In the genomic region with DNA sequence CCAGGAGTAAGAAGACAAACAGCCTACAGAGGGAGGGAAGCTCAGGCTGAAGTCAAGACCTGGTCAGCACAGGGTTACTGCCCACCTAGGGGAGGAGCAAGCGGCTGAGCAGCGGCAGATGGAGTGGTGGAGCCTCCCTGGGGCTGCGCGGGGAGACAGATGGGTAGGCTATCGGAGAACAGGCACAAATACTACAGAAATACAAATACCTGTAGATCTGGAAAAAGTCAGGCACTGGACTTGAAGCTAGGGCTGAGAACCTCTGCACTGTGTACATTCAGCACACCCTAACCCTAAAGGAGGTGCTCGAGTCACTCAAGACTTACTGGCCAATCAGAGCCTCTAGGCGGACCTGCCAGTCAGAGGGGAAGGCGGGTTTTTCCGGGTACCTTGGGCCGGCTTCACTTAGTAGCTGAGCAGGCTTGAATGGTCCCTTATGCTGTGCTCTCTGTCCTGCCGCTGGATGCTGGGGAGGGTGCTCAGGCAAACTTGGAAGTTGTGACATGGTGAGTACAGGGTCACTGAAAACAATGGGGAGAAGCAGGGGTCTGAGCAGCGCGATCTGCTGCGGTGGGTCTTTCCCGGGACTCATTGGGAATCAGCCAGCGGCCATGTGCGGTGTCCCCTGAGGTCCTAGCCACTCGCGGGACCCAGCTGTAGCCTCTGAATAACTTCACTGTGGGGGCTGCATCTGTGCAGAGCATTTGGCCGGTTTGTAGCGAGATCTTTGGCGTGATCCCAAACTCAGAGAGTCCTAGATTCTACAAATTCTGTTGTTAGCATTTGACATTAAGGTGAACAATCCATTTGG, we compare ENCODE assay signal across 7 mouse cellular contexts. TPM values are rescaled to one million over a fixed set of nuclear protein-coding genes. Genes with fewer than 3 reads are reported as not detected.
DNase-seq lines count a peak whose midpoint lies in the region; ATAC-seq and TF ChIP-seq lines count a peak whose summit lies in the region.
"Not testable (repeated sequence)": the region's sequence is repeated elsewhere in the genome, so short reads cannot be mapped to it uniquely, and the experiment has no call there.

A gene (plus strand): TSS at position 140 of the 811 bp plus-strand sequence.

- peak within 1 kb of the TSS; percentile 69 for H3K4me2 ChIP-seq in intestine, postnatal 0 days (replicated peaks; ENCODE audit: low read depth)
- peak within 1 kb of the TSS; percentile 53 for H3K4me2 ChIP-seq in midbrain, embryonic 12.5 days (replicated peaks)

- not testable (repeated sequence) for TF ChIP-seq POLR2A in small intestine, adult 2 months (IDR thresholded peaks at IDR 0.05; ENCODE audit: low read depth, low read length)

- peak within 1 kb of the TSS; percentile 81 for H3K27ac ChIP-seq in embryonic facial prominence, embryonic 10.5 days (replicated peaks)
- H3K27ac ChIP-seq in intestine, postnatal 0 days (ENCODE audit: low read depth, low read length) = peak within 1 kb of the TSS; percentile 57; the same call in 1 of the 2 replicates
- peak within 1 kb of the TSS; percentile 52; the same call in 1 of the 2 replicates for H3K27ac ChIP-seq in midbrain, embryonic 12.5 days (replicated peaks)
- 0 out of 2 replicates have a peak within 1 kb of the TSS, but pooled peaks have one; percentile 3 for H3K27ac ChIP-seq in small intestine, adult 2 months (ENCODE audit: insufficient read depth, low read depth, low read length)

- not testable (repeated sequence) for H3K9ac ChIP-seq in intestine, postnatal 0 days (ENCODE audit: low read depth, low read length)
- peak within 1 kb of the TSS; percentile 65 for H3K9ac ChIP-seq in midbrain, embryonic 12.5 days (replicated peaks)

- H3K4me3 ChIP-seq in embryonic facial prominence, embryonic 10.5 days = peak within 1 kb of the TSS; percentile 65
- peak within 1 kb of the TSS; percentile 53 for H3K4me3 ChIP-seq in intestine, postnatal 0 days (ENCODE audit: low read depth, low read length)
- H3K4me3 ChIP-seq in midbrain, embryonic 12.5 days = peak within 1 kb of the TSS; percentile 56
- H3K4me3 ChIP-seq in small intestine, adult 2 months (ENCODE audit: low read depth, low read length) = peak within 1 kb of the TSS; percentile 87

- intact Hi-C loops in left cerebral cortex, postnatal 4 days (cut with DNase I) = loop anchor here (10.0 kb wide), 1 partner anchor 71 kb away; a partner anchor contains a TSS

- H3K36me3 ChIP-seq in embryonic facial prominence, embryonic 10.5 days (replicated peaks) = peaks cover 17% of the 10 kb centered on the region
- H3K36me3 ChIP-seq in intestine, postnatal 0 days (ENCODE audit: control insufficient read depth, insufficient read depth); midbrain, embryonic 12.5 days; small intestine, adult 2 months (ENCODE audit: control insufficient read depth, insufficient read depth, low read length): not testable (repeated sequence)

- H3K27me3 ChIP-seq in embryonic facial prominence, embryonic 10.5 days (replicated peaks; ENCODE audit: low read depth, poor library complexity, severe bottlenecking); intestine, postnatal 0 days (replicated peaks; ENCODE audit: control insufficient read depth, insufficient read depth, low read length); midbrain, embryonic 12.5 days; small intestine, adult 2 months (ENCODE audit: control insufficient read depth, insufficient read depth, low read length): not testable (repeated sequence)

- TF ChIP-seq CTCF in intestine, postnatal 0 days (IDR thresholded peaks at IDR 0.05; ENCODE audit: low read depth) = peak; percentile 31
- TF ChIP-seq CTCF in small intestine, adult 2 months (IDR thresholded peaks at IDR 0.05; ENCODE audit: extremely low read depth, insufficient read length, insufficient replicate concordance, low read depth, low read length) = not testable (repeated sequence)

- H3K9me3 ChIP-seq in embryonic facial prominence, embryonic 10.5 days; intestine, postnatal 0 days (ENCODE audit: control insufficient read depth); midbrain, embryonic 12.5 days: not testable (repeated sequence)

- peak; percentile 98 for ATAC-seq in intestine, postnatal 0 days
- ATAC-seq in midbrain, embryonic 12.5 days (ENCODE audit: low FRiP score, low read depth) = peak; percentile 100

- not testable (repeated sequence) for H3K4me1 ChIP-seq in embryonic facial prominence, embryonic 10.5 days; intestine, postnatal 0 days (replicated peaks; ENCODE audit: control insufficient read depth, insufficient read depth, low read length); midbrain, embryonic 12.5 days; small intestine, adult 2 months (ENCODE audit: control insufficient read depth, insufficient read depth, insufficient read length, low read length)

- DNase-seq in adrenal gland, postnatal 10 days = peak; percentile 94
- DNase-seq in embryonic facial prominence, embryonic 10.5 days (ENCODE audit: low spot score) = peak; percentile 87
- DNase-seq in gonadal fat pad, adult 2 months (ENCODE audit: low read depth) = peak; percentile 41
- peak; percentile 84 for DNase-seq in left cerebral cortex, postnatal 4 days

- WGBS in embryonic facial prominence, embryonic 10.5 days = under 1% methylated on average over 22 of the region's 22 CpGs
- under 1% methylated on average over 22 of the region's 22 CpGs for WGBS in intestine, postnatal 0 days
- 0% methylated on average over 22 of the region's 22 CpGs for WGBS in midbrain, embryonic 12.5 days
- WGBS in small intestine, adult 2 months = under 1% methylated on average over 22 of the region's 22 CpGs

RNA-seq across cellular contexts. Expression of the gene that starts here (rescaled TPM):
- 10 to 100 TPM; 10.4 to 11.7 TPM for total RNA-seq in adrenal gland, postnatal 10 days (2021)
- 0.53 and 0.57 TPM in 2 replicates for polyA plus RNA-seq in embryonic facial prominence, embryonic 10.5 days (2016; fragmentation: Nextera tagmentation; extraction: Ambion mirVana)
- 1.7 and 2.3 TPM in 2 replicates for polyA plus RNA-seq in gonadal fat pad, adult 2 months (2012; rRNA removed)
- 0.55 and 0.69 TPM in 2 replicates for polyA plus RNA-seq in intestine, postnatal 0 days (2015; fragmentation: Nextera tagmentation; extraction: Ambion mirVana)
- 10 to 100 TPM; 45.0 to 46.0 TPM for total RNA-seq in left cerebral cortex, postnatal 4 days (2021)
- 0.37 and 0.63 TPM in 2 replicates for polyA plus RNA-seq in midbrain, embryonic 12.5 days (2016; fragmentation: Nextera tagmentation; extraction: Ambion mirVana)
- polyA plus RNA-seq in small intestine, adult 2 months (2012; rRNA removed) = 0.23 and 0.33 TPM in 2 replicates

Comparison
In these comparisons a context has a peak if more than half of its experiments do, and no peak if none do; other contexts are left out.
1. Peak in every context shown above with its lines: DNase-seq, ATAC-seq, H3K4me3 ChIP-seq and H3K27ac ChIP-seq.
2. Peak in DNase-seq, H3K4me3 ChIP-seq and H3K27ac ChIP-seq in embryonic facial prominence, embryonic 10.5 days; RNA of the gene not detected or under 1 TPM.
3. Peak in ATAC-seq, H3K4me3 ChIP-seq, H3K27ac ChIP-seq and H3K4me2 ChIP-seq in intestine, postnatal 0 days; RNA of the gene not detected or under 1 TPM.
4. Peak in ATAC-seq, H3K4me3 ChIP-seq, H3K27ac ChIP-seq, H3K9ac ChIP-seq and H3K4me2 ChIP-seq in midbrain, embryonic 12.5 days; RNA of the gene not detected or under 1 TPM.
5. DNase-seq: peak in every context shown above with its lines; median percentile 94 in adrenal gland, postnatal 10 days; 87 in embryonic facial prominence, embryonic 10.5 days; 84 in left cerebral cortex, postnatal 4 days; 41 in gonadal fat pad, adult 2 months.
6. H3K27ac ChIP-seq: peak in every context shown above with its lines; median percentile 81 in embryonic facial prominence, embryonic 10.5 days; 57 in intestine, postnatal 0 days; 52 in midbrain, embryonic 12.5 days; 3 in small intestine, adult 2 months.